ENCODE assay signal across 20 mouse cellular contexts in the genomic region with DNA sequence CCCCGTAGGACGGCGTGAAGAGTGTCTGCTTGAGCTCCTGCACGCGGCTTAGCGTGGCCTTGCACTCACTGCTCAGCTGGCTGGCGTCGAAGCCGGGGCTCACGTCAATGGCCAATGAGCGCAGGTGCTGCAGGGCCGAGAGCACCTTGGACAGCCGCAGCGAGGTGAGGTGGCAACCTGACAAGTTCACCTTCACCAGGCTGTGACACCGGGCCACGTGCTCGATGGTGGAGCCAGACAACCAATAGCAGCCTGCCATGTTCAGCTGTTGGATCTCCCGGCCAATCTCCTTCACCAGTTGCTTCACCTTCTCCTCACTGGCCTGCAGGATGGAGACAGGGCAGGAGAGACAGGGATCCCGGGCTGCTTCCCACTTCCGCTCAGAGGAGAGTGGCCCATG. TPM values are rescaled to one million over a fixed set of nuclear protein-coding genes. Genes with fewer than 3 reads are reported as not detected.
A peak's percentile ranks its signal among the peaks of the same experiment; 100 is the strongest.
DNase-seq lines count a peak whose midpoint lies in the region; ATAC-seq and TF ChIP-seq lines count a peak whose summit lies in the region.
"Had no signal": no experiment of that assay in that cellular context is flagged by ENCODE, and none has a peak within 500 bp of the region (broad histone marks: within the 10 kb centered on the region; RNA-seq: fewer than 3 reads in every experiment).

No protein-coding gene starts in this region.

- peak; percentile 87 for DNase-seq in heart, adult 11 months
- no peak for DNase-seq in heart, adult 8-10 months (ENCODE audit: low spot score)
- DNase-seq in kidney, postnatal 10 days, result peak; percentile 4
- DNase-seq in kidney, adult 18-20 months, result no peak
- no peak for DNase-seq in G1E (ENCODE audit: low spot score)
- DNase-seq in natural killer cell, adult 2 months (ENCODE audit: low spot score in 2 of 2), result no peak
- DNase-seq: adrenal gland, adult 2 months; adrenal gland, postnatal 25 days; cerebellum, adult 18-20 months; cerebellum, postnatal 14 days; embryo, embryonic 11 days; kidney, adult 11 months had no signal

- no peak for ATAC-seq in G1E (ENCODE audit: extremely low read depth, insufficient number of reproducible peaks, low FRiP score, poor library complexity, severe bottlenecking)
- ATAC-seq: forebrain, embryonic 14.5 days; hindbrain, postnatal 0 days had no signal

- H3K4me1 ChIP-seq in E14TG2a.4 (replicated peaks; ENCODE audit: low read depth, low read length), result peaks cover 78% of the 10 kb centered on the region
- peaks cover 26% of the 10 kb centered on the region for H3K4me1 ChIP-seq in G1E (ENCODE audit: insufficient read depth, low read depth, low read length)
- H3K4me1 ChIP-seq: embryonic facial prominence, embryonic 15.5 days had no signal

- TF ChIP-seq CTCF in E14TG2a.4 (conservative IDR thresholded peaks at IDR 0.05; ENCODE audit: low read length), result no peak
- no peak for TF ChIP-seq CTCF in G1E (IDR thresholded peaks at IDR 0.05; ENCODE audit: low read depth, low read length)

- H3K9me3 ChIP-seq in E14TG2a.4 (ENCODE audit: low read length), result no peaks in the 10 kb centered on the region
- H3K9me3 ChIP-seq in G1E (replicated peaks), result no peaks in the 10 kb centered on the region
- H3K9me3 ChIP-seq: embryonic facial prominence, embryonic 15.5 days; forebrain, embryonic 10.5 days; hindbrain, embryonic 13.5 days had no signal

- peak overlapping the region; percentile 74 for H3K4me3 ChIP-seq in E14TG2a.4 (replicated peaks; ENCODE audit: low read length)
- H3K4me3 ChIP-seq in G1E (ENCODE audit: low read depth, low read length), result 0 out of 2 replicates have a peak overlapping the region, but pooled peaks have one; percentile 5
- H3K4me3 ChIP-seq: embryonic facial prominence, embryonic 15.5 days; erythroblast, embryonic 14.5 days; forebrain, embryonic 10.5 days; hindbrain, embryonic 13.5 days had no signal

- H3K27me3 ChIP-seq in E14TG2a.4 (ENCODE audit: insufficient read depth, low read length) (no peaks in the 10 kb centered on the region), G1E (ENCODE audit: insufficient read depth, low read length) (no peaks in the 10 kb centered on the region)
- H3K27me3 ChIP-seq: CH12.LX; embryonic facial prominence, embryonic 15.5 days; hindbrain, embryonic 13.5 days had no signal

- H3K36me3 ChIP-seq in E14TG2a.4 (ENCODE audit: insufficient read depth, low read length) (peaks cover 88% of the 10 kb centered on the region), G1E (replicated peaks) (peaks cover 88% of the 10 kb centered on the region)

RNA-seq across cellular contexts. Expression of a gene that starts 8.5 kb away (rescaled TPM):
- total RNA-seq in heart, adult 8-10 months (2022), result 1 to 10 TPM; 3.7 to 5.2 (median 4.7) TPM
- total RNA-seq in G1E (2014; fragmentation: Nextera tagmentation) (10.8 and 16.2 TPM in 2 replicates), G1E (2017) (4.6 and 5.5 TPM in 2 replicates)
- polyA plus RNA-seq in G1E (2012), result 14.8 and 21.3 TPM in 2 replicates

RNA-seq across cellular contexts. Expression of a gene that starts 19.8 kb away (rescaled TPM):
- 100 to 1,000 TPM; 461 to 845 (median 654) TPM for total RNA-seq in heart, adult 8-10 months (2022)
- total RNA-seq in G1E (2014; fragmentation: Nextera tagmentation) (5,110 and 5,465 TPM in 2 replicates), G1E (2017) (4,783 and 4,919 TPM in 2 replicates)
- 1,879 and 3,214 TPM in 2 replicates for polyA plus RNA-seq in G1E (2012)

Comparison
In these comparisons a context has a peak if more than half of its experiments do, and no peak if none do; other contexts are left out.
1. DNase-seq: peak in heart, adult 11 months (single experiment) and kidney, postnatal 10 days (single experiment); none in heart, adult 8-10 months (single experiment), kidney, adult 18-20 months (single experiment), G1E (single experiment) and natural killer cell, adult 2 months (0 of 2).
2. RNA of a gene that starts 19.8 kb away (total RNA-seq): 4,783 to 5,465 TPM in G1E; 461 to 845 TPM in heart, adult 8-10 months; every median in the first group is over 4 times any median in the second.